Mouse (Mus musculus): ENCODE data around the gene Sirt1.

DNA sequence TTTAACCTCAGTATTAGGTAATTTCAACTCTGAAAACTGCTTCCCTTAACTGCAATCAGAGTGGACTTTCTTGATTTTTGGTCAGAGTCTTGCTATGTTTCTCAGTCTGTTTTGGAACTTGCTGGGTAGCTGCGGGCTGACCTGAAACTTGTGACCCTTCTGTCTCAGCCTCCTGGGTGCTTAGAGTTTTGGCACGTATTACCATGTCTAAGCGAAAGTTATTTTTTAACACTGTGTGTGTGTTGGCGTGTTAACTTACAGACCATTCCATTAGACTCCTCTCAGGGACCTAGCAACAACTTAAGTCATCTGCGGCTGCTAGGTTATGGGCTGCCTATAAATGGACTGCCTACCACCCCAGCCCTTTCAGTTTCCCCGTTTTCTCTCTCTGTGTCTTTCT is 14.1 kb downstream of the Sirt1 start:
- TF ChIP-seq GATA1 (IDR thresholded peaks at IDR 0.05; ENCODE audit: borderline replicate concordance, low read length) (no peak), FLI1 (IDR thresholded peaks at IDR 0.05; ENCODE audit: low read length) (no peak)
